Mouse (Mus musculus): ENCODE results near the gene Pkd1l3.

DNA sequence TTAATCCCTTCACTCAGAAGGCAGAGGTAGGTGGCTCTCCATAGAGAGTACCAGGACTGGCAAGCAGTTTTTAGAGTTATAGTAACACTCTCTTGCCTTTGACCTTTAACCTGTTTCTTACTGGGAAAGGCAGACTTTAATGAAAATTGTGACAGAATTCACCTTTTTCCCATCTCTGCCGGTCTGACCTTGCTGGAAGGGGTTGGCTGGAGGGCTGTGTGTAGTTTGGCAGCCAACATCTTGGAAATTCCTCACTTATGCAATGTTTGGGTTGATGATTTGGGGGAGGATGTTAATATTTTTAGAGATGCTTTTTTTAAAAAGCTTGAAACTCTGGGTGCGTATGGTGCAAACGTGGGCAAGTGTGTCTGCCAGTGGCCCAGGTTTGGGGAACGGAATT, 30.0 kb upstream of the Pkd1l3 start:
- TF ChIP-seq CTCF (conservative IDR thresholded peaks at IDR 0.05; ENCODE audit: insufficient read depth, insufficient read length, low read depth, low read length) = no peak
- no peak for TF ChIP-seq POLR2A (IDR thresholded peaks at IDR 0.05; ENCODE audit: low read depth, low read length)
